Mouse (Mus musculus) small intestine, adult 2 months (tissue): Measurements from ENCODE around the gene Terb2. TPM values are rescaled to one million over a fixed set of nuclear protein-coding genes. Genes with fewer than 3 reads are reported as not detected.

ENCODE experiments used
- H3K27ac ChIP-seq: fragments of 200-500 bp; 2 replicates; pipeline ENCODE4 v1.5.1; 2012; ENCODE audit warnings: low read depth, low read length, control low read depth, inconsistent platforms; ENCODE audit not compliant: insufficient read depth
- H3K27me3 ChIP-seq: fragments of 200-500 bp; 2 replicates; pipeline ENCODE4 v1.6.1; 2012; ENCODE audit warnings: mild to moderate bottlenecking, moderate library complexity, low read length, inconsistent platforms; ENCODE audit not compliant: control insufficient read depth, insufficient read depth
- H3K36me3 ChIP-seq: fragments of 200-500 bp; 2 replicates; pipeline ENCODE4 v1.6.1; 2012; ENCODE audit warnings: mild to moderate bottlenecking, low read length, control low read depth, inconsistent platforms; ENCODE audit not compliant: control insufficient read depth, insufficient read depth
- H3K4me1 ChIP-seq: fragments of 200-500 bp; 2 replicates; pipeline ENCODE4 v1.6.1; 2012; ENCODE audit warnings: low read length, inconsistent platforms, mixed read lengths; ENCODE audit not compliant: control insufficient read depth, insufficient read depth, insufficient read length
- H3K4me3 ChIP-seq: fragments of 200-500 bp; 2 replicates; pipeline ENCODE4 v1.5.1; 2012; ENCODE audit warnings: low read depth, mild to moderate bottlenecking, control low read depth, inconsistent platforms, low read length, moderate library complexity
- CTCF ChIP-seq: fragments of 200-500 bp; IDR thresholded peaks from 2 replicates; pipeline ENCODE4 v1.5.1; 2012; ENCODE audit warnings: low read depth, mild to moderate bottlenecking, control low read depth, inconsistent platforms, low read length, moderate library complexity, mixed read lengths; ENCODE audit not compliant: insufficient replicate concordance, insufficient read length; ENCODE audit errors: extremely low read depth
- POLR2A ChIP-seq: fragments of 200-500 bp; IDR thresholded peaks from 2 replicates; pipeline ENCODE4 v1.6.1; 2012; ENCODE audit warnings: low read depth, mild to moderate bottlenecking, control low read depth, inconsistent platforms, low read length, moderate library complexity
- WGBS: fragments of 180-500 bp; shearing (Covaris S2); methylation state at CpG from one replicate; pipeline ENCODE4 v1.1.7; 2018; 5-methylcytosine and 5-hydroxymethylcytosine counted together
- polyA plus RNA-seq: library from polyadenylated mRNA; depleted of rRNA; stranded (reverse); fragments of >200 nt; gene quantifications from 2 replicates; pipeline ENCODE4 v1.2.3, GENCODE M21; 2012

The Terb2 gene
- polyA plus RNA-seq, 1 experiment: not detected

DNA sequence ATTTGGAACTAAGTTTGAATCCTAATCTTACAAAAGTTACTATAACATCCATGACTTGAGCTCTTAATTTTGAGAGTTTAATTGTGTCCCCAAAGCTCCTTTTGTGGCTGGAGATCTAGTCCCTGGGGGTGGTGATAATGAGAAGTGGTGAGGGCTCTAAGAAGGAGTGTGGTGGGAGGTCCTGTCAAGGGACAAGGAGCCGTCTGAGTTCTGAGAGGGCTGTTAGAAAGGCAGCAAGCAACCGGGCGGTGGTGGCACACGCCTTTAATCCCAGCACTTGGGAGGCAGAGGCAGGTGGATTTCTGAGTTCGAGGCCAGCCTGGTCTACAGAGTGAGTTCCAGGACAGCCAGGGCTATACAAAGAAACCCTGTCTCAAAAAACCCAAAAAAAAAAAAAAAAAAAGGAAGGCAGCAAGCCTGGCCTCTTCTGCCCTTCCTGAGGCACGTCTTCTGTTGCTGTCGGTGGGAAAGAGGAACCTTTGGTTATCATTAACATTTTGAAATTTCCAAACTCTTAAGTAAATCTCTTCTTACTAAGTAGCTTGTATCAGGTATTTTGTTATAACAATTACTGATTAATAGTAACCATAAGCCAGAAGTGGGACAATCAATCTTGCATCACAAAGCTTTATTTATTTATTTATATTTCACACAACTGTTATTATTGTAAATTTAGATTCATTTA lies 32.2 kb upstream of the Terb2 start:
- Histone ChIP-seq H3K4me3 (no peak overlapping the region), H3K27me3 (no peaks in the 10 kb centered on the region), H3K27ac (no peak overlapping the region), H3K4me1 (peaks cover 5% of the 10 kb centered on the region; the same call in 1 of the 2 replicates), H3K36me3 (peaks cover 54% of the 10 kb centered on the region)
- TF ChIP-seq CTCF: no peak
- no peak for TF ChIP-seq POLR2A
- 90% methylated on average over 7 of the region's 7 CpGs for WGBS

DNA sequence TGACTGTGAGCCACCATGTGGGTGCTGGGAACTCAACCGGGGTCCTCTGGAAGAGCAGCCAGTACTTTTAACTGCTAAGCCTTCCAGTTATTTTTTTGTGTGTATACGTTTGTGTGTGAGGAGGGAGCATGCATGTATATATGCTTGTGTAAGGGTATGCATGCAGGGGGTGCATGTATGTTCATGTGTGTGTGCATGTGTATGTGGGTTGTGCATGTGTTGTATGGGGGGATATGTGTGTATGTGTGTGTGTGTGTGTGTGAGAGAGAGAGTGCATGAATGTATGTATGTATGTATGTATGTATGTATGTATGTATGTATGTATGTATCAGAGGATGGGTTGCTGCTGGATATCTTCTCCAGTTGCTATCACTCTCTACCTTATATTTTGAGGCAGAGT lies 31.6 kb upstream of the Terb2 start:
- WGBS: 86% methylated on average over 2 of the region's 2 CpGs
- Histone ChIP-seq H3K27ac (no peak overlapping the region), H3K4me3 (no peak overlapping the region), H3K4me1 (peaks cover 5% of the 10 kb centered on the region; the same call in 1 of the 2 replicates), H3K36me3 (peaks cover 50% of the 10 kb centered on the region), H3K27me3 (no peaks in the 10 kb centered on the region)
- TF ChIP-seq POLR2A (no peak), CTCF (no peak)

DNA sequence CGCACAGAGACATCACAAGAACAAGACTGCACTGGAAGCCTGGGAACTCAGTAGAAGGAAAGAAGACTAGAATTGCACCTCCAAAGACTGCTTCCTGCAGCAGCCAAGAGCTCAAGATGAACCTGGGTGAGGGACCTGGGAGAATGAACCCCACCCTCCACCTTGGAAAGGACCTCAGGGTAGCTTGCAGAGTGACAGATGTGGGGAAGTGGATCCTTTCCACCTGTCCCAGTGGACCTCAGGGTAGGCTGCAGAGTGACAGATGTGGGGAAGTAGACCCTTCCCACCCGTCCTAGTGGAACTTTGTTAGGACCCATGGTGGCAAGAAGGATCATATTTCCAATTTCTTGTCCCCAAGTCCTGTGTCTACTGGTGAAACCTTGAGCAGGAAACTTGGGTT lies 30.8 kb upstream of the Terb2 start:
- no peaks in the 10 kb centered on the region for H3K27me3 ChIP-seq
- H3K4me3 ChIP-seq: no peak overlapping the region
- no peak for TF ChIP-seq POLR2A
- no peak for TF ChIP-seq CTCF
- H3K36me3 ChIP-seq: peaks cover 45% of the 10 kb centered on the region
- no peak overlapping the region for H3K27ac ChIP-seq
- H3K4me1 ChIP-seq: peaks cover 5% of the 10 kb centered on the region; the same call in 1 of the 2 replicates
- 88% methylated on average over 2 of the region's 2 CpGs for WGBS

DNA sequence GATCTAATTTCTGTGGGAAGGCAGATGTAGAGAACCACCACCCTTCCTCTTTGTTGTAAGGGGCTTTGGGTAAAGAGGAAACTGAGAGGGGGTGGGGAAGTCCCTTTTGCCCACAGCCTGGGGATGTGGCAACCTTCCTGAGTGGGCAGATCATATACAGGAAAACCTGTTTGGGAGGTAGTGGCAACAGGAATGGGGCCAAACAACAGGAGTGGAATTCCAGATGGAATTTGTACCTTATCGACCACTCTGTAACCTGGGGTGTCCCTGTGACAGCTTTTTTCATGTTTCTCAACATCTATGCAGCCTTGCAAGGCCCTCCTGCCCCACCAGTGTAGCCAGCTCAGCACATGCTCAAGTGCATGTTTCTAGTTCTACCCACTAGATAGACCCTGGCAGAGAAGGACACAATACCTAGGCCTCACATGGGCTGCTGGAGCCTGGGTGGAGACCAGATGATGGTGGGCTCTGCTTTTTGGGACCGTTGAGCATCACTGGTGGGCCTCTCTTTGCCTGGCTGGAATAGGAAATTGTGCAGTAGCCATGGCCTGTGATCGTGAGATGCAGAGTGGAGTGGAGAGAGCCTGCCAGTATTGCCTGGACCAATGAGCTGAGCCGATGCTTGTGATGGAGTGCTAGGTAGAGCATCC lies 29.9 kb upstream of the Terb2 start:
- Histone ChIP-seq H3K4me1 (peaks cover 1% of the 10 kb centered on the region; the same call in 1 of the 2 replicates), H3K4me3 (no peak overlapping the region), H3K27me3 (no peaks in the 10 kb centered on the region), H3K27ac (no peak overlapping the region), H3K36me3 (peaks cover 37% of the 10 kb centered on the region)
- no peak for TF ChIP-seq POLR2A
- TF ChIP-seq CTCF: no peak
- WGBS: 65% methylated on average over 4 of the region's 4 CpGs

GRCm38 (mm10) chr2:122157561-122157960 lies 28.5 kb upstream of the Terb2 start:
- Histone ChIP-seq H3K4me1 (no peaks in the 10 kb centered on the region), H3K36me3 (peaks cover 23% of the 10 kb centered on the region), H3K27ac (no peak overlapping the region), H3K4me3 (no peak overlapping the region), H3K27me3 (no peaks in the 10 kb centered on the region)
- TF ChIP-seq POLR2A (no peak), CTCF (no peak)

- H3K27me3 ChIP-seq: no peaks in the 10 kb centered on the region
- 63% methylated on average over 6 of the region's 6 CpGs for WGBS
- H3K4me3 ChIP-seq: no peak overlapping the region
- no peak overlapping the region for H3K27ac ChIP-seq
- no peaks in the 10 kb centered on the region for H3K4me1 ChIP-seq
- no peak for TF ChIP-seq POLR2A
- TF ChIP-seq CTCF: no peak
- peaks cover 17% of the 10 kb centered on the region for H3K36me3 ChIP-seq
Measured at GRCm38 (mm10) chr2:122158362-122158802, 27.7 kb upstream of the Terb2 start.

- Histone ChIP-seq H3K4me3 (no peak overlapping the region), H3K27ac (no peak overlapping the region), H3K36me3 (peaks cover 9% of the 10 kb centered on the region), H3K4me1 (peaks cover 3% of the 10 kb centered on the region; the same call in 1 of the 2 replicates), H3K27me3 (no peaks in the 10 kb centered on the region)
- no peak for TF ChIP-seq CTCF
- TF ChIP-seq POLR2A: no peak
- WGBS: 85% methylated on average over 6 of the region's 6 CpGs
Measured at GRCm38 (mm10) chr2:122159667-122160066, 26.4 kb upstream of the Terb2 start.
